Mouse (Mus musculus) 416B (cell line): Measurements from ENCODE around the gene Nrp1.

Experiments used
- DNase-seq: peaks from one replicate; pipeline ENCODE4 v3.0.0; 2011; ENCODE audit warnings: low read depth

Nrp1 gene

DNA sequence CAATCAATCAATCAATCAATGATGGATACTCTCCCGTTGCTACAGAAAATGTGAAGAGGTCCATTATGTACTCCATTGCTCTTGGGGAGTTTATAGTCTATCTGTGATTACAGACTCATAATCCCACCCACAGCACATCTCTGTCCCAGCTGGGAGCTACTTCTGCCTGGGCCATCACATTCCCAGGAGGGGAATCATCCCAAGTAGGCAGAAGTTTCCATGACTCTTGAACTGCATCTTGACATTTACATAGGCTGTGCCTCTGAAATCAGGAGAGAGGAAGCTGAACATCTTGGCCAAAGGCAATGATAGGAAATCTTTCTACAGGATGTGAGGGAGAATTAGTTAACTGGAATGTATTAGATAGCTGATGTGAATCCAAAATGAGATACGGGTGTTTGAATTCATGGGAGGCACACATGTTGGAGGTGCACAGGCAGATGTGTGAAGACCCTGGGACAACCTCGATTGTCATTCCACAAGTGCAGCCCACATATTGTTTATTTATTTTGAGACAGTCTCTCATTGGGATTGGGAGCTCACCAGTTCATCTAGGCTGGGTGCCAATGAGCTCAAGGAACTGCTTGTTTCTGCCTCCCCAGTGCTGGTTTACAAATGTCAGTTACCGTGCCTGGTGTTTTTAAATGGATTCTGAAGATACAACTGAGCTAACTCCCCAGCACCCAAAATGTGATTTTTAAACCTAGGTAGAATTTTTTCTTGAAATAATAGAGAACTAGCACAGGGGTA lies 108.5 kb downstream of the Nrp1 start:
- DNase-seq: no peak

DNA sequence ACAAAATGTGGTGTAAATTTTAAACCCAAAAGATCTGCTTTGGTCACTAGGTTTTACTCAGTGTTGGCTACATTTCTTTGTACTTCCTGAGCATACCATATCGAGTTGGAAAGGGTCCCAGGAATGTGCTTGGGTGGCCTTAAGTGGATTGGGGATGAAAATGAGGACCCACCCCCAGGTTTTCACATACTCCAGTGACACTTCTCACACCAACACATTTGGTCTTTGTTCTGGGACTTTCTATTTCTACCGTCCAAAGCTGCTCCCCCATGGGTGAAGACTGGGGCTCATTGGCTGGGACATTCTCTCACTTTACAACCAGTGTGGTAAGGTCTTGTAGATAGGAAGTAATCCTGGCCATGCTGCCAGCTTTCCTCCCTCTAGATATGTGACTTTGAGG lies 111.7 kb downstream of the Nrp1 start:
- no peak for DNase-seq

DNA sequence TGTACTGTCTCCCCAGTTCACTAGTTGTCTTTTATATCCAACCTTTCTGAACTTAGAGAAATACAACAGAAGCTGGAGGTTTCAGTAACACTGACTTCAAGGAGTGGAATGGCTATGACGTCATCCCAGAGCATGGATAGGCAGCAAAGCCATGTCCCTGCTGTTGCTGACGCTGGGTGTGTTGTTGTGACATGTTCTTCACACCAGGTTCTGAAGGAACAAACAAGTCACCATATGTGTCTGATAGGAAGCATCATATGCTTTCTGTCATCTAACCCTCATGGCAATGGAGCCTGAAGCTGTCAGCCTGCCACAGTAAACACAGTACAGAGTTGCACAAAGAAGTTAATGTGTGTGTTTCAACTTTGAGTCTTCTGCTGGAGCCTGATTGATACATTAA lies 112.8 kb downstream of the Nrp1 start:
- DNase-seq: no peak

DNA sequence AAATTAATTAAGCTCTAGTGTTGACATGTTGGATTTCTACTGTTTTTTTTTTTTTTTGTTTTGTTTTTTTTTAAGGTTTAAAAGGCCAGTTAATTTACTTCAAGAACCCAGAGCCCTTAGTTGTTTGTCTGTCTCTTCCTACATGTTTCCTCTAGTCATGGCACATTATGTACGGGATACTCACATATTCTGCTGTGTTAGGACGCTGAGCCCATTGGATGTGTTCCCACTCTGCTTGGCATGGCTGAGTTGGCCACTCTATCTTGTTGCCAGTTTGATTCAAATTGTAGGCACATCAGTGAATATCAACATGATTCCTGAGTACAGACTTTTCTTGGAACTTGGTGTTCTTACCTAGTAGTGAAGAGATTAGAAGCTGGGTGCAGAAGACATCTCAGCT lies 114.5 kb downstream of the Nrp1 start:
- DNase-seq: no peak

DNA sequence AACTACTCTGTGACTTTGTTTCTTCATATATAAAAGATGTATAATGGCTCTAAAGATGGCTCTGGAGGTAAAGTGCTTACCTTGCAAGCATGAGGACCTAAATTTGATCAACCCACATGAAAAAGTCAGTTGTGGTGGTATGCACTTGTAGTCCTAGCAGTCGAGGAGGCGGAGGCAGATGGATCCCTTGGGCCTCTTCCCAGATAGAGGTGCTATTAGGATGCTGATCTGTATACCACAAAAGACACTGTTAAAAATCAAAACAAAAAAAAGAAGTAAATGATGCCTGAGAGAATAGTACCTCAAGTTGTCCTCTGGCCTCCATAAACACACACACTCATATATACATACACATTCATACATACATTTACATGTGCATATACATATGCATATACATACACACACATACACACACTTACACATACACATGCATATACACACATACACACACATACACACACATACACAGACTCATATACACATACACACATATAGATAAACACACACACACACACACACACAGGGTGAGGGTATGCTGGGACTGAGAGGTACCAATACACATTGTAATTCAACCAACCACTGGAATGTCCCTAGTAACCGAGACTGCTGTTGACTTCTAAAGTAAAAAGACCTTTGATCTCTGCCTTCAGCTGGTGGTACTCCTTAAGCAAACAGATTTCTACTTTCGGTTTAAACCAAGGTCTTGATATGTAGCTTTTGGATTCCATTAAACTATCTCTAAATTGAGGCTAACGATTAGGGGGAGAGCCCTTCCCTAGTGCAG lies 115.2 kb downstream of the Nrp1 start:
- DNase-seq: no peak

DNA sequence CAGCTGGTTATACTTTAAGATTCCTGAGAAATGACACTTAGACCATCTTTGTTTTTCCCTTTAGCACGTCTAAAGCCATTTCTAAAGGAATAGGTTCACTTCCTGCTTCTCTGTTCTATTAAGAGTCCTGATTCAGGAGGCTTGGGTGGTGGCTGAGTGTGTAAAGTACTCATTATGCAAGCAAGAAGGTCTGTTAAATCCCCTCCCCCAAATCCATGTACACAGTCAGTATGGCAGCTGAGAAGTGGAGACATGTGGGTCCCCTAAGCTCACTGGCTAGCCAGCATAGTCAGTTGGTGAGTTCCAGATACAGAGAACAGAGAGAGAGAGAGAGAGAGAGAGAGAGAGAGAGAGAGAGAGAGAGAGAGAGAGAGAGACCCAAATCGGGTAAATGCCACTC lies 116.2 kb downstream of the Nrp1 start:
- DNase-seq: no peak

DNA sequence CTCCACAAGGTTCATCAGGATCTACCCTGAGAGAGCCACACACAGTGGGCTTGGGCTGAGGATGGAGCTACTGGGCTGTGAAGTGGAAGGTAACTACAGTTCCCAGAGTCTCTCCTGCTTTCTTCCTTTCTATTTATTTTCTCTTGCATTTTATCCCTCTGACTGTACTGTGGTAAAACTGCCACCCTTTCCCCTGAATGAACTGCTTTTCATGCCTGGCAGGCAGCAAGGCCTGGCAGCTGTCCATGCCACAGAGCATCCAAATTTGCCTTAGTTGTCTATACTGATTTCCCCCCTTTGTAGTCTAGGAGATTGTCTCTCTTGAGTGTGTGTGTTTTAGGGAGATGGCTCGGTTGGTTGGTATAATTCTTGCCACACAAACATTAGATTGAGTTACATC lies 117.8 kb downstream of the Nrp1 start:
- no peak for DNase-seq

DNA sequence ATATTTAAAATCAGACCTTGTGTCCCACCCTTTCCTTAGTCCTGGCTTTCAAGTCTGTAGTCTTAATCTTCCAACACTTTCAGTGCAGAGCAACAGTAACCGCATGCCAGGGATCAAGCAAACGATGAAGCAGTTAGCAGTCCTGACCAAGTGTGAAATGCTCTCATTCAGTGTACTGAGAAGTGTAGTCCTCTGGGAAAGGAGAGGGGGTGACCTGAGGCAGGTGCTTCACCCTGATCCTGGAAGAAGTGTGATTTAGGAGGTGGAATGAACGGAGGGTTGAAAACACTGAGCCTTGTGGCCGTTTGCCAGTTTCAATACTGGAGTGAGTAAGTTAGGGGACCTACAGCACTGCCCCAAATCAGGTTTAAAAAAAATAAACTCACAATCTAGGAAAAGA lies 119.6 kb downstream of the Nrp1 start:
- no peak for DNase-seq

DNA sequence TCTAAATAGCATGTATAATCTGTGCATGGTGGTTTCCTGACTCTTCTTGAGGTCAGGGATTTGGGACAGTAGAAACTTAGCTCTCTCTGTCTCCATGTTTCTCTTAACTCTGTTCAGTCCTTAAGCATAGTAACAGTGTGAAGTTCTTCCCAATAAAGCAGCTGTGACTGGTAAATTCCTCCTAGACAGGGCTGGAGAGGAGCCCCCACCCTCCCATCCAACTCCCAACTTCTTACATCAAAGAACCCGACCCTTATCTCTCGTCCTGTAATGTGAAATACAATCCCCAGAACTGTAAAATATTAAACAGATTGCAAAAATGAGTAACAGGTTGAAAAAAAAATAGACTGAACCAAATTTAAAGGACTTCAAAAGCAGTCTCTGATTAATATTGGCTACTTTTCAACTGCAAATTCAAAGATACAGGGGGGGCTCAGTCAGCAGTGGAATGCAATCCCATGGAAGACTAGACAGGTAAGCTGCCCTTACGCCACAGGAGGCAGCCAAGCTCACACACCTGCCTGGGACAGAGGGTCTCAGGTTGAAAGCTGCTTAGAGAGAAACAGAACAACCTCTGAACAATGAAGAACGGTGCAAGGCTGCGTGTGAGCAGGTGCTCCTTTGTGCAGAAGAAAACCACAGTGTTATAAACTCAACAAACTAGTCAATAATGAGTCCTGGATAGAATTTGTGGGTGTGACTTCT lies 121.1 kb downstream of the Nrp1 start:
- DNase-seq: no peak

DNA sequence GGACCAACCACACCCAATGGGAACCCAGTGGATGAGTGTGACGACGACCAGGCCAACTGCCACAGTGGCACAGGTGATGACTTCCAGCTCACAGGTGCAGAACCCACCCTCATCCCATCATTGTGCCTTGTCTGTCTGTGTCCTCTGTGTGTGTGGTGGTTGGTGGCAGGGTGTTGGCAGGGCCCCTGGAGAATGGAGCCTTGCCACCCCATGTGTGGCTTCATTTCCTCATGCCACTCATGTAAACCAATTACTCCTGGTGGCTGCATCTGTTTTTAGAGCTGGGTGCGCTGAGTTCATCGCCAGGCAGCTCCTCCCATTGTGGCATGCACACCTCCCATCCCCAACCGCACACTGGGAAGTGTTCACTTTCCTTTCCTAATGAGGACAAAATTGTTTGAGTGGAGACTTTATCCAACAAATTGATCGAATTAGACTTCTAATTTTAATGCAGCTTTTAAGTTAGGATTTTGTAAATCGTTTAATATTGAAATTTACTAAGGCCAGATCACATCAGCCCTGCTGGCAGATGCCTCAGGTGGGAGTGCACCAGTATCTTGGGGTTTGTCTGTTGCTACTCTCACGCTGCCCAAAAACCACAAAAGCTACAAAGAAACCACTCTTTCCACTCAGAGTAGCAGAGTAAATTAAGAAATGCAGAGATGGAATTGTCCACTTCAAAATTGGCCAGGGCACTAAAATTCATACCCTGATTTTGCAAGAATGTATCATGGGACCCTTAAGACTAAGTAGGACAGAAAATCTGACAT lies 122.7 kb downstream of the Nrp1 start:
- peak; percentile 15 for DNase-seq

DNA sequence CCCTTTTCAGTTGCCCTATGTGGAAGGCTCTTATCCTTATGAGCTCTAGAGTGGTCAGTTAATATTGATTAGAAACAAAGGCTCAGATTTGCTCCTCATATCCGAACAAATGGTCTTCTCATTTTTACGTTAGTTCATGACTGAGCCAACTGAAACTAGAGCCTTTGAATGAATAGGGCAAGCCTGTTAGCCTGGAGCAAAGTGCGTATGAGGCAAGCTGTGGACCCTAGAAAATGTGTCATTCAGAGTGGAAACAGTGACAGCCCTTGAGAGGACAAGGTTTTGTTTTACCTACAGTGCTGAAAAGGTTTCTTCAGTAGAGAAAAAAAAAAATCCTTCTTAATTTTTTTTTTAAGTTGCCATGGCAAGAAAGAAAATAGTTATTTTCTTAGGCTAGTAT lies 124.9 kb downstream of the Nrp1 start:
- no peak for DNase-seq

DNA sequence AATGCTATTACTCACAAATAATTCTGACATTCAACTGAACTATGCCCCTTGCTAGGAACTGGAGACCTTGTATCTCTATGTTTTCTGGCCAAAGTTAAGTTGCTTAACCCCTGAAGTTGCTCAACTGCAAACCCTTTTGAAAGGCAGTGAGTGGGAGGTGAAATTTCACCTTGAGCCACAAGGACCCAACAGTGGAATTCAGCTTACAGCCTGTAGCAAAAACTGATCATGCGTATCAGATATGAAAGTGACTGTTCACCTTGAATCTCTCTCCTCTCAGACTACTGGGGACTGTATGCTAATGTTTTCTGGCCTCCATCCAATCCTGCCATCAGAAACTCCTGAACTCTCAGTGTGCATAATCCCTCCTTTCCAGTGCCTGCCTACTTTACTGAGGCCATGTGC lies 126.3 kb downstream of the Nrp1 start:
- DNase-seq: peak; percentile 34

DNA sequence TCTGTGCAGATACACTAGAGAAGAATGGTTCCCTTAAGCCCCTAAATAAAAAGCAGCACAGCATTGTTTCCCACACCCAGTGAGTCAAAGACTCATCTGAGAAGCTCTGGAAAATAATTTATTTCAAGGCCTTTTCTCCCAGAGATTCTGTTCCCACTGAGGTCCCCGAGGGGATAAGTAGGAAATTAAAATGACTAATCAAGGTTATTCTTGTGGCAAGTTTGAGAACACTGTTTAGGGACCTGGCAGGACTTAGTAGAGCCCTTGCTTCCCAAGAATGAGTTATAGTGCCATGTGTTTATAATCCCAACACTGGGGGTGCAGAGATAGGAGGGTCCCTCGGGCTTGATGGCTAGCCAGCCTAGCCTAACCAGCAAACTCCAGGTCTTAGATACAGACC lies 127.6 kb downstream of the Nrp1 start:
- DNase-seq: no peak

DNA sequence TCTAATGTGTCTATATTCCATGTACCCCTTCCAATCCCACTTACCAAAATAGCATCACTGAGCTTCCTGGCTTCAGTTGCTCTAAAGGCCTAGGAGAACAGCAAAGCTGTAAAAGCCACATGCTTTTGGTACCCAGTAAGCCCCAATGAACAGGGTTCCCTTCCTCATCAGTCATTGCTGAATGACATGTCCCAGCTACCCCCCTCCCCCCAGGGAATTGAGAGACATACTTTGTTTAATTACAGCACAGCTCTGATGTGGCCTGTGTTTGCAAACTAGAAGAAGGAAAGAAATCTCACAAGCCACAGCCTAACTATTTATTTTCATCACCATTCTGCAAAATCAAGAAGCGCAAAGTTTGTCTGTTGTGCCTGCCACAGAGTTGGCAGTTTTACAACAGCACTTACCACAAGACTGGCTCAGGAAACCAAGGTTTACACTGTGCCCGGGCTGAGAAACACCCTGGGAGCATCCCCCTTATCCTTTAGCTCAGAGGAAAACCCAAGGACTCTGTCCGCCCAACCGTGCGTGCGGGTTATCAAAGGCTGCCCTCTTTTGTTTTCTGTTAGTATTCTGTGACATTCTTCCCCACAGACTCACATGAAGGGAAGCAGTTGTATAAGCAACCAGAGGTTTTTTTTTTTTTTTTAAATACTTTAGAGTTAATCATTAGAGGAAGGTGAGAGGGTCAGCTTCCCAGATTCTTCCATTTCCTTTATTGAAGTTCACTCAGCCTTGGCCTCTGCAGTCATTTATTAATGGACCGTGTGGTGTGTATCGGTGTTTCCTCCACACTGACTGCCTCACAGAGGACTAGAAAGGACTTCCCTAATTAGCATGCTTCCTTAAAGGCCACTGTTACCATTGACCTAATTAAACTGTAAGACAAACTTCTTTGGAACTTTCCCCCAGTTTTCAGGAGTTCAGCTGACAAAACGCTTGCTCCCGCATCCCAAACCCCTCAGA lies 129.8 kb downstream of the Nrp1 start:
- peak; percentile 86 for DNase-seq

DNA sequence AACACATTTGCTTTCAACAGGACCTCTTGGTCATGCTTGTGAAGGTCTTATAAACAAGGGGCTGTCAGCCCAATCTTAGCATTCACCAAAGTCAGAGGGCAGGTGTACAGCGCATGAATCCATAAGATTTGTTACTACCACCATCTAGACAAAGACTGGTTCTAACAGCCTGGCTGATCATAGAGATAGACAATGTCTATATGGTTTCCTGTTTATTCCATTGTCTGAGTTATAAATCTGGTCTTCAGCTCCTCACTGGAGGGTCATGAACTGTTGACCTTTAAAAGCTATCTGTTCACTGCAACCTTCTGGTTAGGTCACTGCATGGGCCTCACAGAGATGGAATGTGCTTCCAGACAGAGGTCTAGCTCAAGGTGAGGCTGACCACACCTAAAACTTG lies 130.9 kb downstream of the Nrp1 start:
- DNase-seq: no peak

DNA sequence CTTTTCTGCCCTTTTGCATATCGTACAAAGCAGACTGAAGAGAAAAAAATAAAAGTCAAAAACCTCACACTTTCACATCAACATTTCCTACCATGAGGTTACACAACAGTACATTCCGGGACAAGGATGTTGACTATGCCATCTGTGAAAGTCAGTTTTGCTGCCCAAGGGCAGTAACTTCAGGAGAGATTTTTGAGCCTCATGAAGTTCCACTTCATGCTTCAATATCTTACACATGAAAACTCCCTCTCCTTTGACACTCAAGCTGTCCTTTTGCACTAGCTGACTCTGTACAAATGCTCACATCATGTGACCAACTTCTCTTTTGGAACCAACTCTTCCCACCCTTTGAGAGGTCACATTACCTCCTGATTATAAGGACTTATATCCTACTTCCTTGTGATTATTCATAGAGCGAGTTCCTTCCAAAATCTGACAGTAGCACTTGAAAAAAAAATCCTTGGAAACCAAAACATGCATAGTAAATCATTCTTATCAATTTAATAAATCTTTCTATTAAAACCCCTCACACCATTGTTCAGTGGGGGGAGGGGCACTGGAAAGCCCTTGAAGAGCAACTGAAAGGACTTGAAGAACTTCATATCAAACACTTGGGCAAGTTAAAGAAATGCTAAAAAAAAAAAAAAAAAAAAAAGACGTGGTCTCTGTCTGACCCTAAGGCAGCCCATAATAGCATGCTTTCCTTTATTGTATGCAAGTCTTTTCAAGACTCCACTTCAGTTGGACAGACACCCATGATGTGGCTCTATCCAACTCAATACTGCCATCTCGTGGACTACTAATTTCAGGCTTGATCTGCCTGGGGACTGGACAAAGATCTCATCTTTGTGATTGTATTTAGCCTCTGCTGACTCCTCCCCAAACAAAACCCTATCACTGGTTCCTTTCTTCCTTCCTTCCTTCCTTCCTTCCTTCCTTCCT lies 133.0 kb downstream of the Nrp1 start:
- peak; percentile 87 for DNase-seq

DNA sequence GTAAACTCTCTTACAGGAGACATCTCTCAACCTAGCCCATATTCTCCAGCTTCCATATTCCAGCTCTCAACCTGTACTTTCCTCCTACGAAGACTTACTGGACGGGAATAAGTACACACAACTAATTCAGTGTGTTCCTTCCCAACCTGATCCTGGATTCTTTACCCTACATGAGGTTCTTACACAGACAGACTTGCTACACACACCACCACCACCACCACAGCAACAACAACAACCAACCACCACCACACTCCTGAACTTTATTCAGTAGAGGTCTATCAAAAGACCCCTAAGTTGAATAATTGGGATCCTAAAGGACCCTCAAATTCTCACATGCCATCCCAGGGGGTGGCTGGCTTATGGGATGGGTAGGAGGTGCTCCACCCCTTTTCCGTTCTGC lies 135.4 kb downstream of the Nrp1 start:
- no peak for DNase-seq

DNA sequence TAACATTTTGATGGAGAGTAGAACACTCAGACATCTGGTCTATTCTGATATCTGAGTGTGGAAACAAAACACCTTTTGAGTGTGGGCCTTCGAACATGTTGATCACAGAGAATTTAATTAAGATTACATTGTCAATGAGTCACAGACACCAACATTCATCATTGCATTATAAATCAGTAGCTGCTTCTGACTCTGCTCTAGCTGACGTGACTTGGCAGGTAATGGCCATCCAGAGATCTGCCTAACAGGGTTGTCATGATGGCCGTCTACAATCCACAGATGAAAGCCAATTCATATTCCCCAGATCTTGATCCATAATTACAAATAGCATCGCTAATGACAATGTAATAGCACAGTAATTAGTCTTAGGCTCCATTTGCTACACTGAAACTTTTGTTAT lies 140.4 kb downstream of the Nrp1 start:
- DNase-seq: no peak

DNA sequence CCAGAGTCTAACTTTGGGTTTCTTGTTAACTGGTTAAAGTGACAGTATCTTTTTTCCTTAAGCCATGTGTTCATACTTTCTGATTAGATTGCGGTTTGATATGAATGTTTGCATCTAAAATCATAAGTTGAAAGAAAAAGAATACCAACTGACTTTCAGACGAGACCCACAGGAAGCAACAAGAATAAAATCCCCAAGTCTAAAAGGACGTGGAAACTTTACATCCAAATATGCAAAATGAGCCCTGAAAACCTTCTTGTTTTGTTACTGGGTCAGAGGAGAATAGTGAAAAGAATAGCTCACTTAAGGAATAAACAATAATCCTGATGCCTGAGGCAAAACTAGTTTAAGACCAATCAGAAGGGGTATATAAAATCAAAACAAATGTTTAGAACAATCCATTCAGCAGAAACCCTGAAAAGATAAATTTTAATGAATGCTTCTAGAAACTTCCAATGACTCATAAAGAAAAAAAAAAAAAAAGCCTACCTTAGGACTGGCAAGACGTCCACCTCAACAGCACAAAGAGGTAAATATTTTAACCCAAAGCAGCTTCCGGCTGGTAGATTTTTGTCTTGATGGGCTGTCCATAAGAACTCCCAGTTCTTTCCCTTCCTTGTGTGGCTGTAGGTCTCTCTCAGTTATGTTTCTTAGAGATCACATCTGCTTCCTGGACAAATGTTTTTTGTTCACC lies 145.9 kb downstream of the Nrp1 start:
- no peak for DNase-seq
